Mouse (Mus musculus) WW6 (cell line): ENCODE measurements at regions not wholly inside any gene's neighbourhood (a gene's known extent, or its start where the extent isn't known, plus 50 kb on each side); places are given as distances from the start of the nearest gene placed in this dataset.
"Not testable (repeated sequence)": the region's sequence is repeated elsewhere in the genome, so short reads cannot be mapped to it uniquely, and the experiment has no call there.

Experiments
- DNase-seq: peaks from one replicate; pipeline ENCODE4 v3.0.0-alpha.2; 2013; ENCODE audit warnings: low read depth, low spot score

- DNase-seq: no peak
Observed at GRCm38 (mm10) chr13:96327707-96328106, 60.4 kb upstream of the Poc5 start.

DNA sequence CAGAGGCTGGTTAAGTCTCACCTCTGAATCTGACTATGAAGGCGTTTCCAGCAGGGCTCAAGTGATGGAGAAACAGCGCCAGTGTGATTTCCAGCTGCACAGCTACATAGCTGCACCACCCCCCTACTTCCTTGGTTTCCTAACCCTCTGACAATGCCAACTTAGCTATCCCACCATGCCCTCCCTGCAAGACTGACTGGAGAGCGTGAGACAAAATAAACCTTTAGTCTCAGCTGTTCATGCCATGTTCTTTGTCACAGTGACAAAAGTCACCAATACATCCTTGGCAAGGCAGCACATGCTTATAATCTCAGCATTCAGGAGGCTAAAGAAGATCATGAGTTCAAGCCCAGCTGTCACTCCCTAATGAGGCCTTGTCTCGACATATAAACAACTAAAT, 63.5 kb upstream of the Poc5 start:
- no peak for DNase-seq

GRCm38 (mm10) chr13:96317161-96317560, 70.9 kb upstream of the Poc5 start:
- not testable (repeated sequence) for DNase-seq

DNA sequence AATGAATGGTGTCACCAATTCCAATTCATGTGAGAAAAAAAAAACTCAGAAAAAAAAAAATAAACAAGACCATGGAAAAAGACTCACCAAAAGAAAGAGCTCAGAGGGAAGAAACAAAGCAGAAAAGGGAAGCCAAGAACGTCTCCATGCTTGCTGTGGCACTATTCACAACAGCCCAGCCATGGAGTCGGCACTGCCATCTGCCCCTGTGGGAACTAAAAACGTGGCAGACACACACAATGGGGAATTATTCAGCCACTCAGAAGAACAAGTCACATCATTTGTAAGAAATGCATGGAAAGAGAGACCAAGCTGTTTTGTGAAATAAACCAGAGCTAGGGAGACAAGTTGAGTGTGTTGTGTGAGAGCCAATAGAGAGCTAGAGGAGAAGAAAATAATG, 74.9 kb upstream of the Poc5 start:
- DNase-seq: no peak

GRCm38 (mm10) chr13:96302495-96302894, 85.6 kb upstream of the Poc5 start:
- DNase-seq: no peak

DNA sequence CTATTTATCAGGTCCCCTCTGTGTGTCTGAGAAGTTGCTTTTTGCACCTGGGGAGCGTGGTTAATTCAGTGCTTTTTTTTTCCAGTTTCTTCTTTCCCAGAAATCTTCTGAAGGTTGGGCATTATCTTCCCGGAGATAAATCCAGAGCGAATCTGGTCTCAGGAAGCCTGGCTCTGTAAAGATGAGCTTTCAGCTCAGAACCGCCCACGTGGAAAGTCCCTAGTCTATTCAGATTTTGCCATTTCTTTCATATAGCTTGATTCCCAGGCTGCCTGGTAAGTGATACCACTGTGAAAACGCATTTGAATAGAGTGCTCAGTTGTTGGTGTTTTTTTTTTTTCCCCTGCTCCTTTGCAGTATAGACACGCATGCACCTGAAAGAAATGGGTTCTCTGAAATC, 100.3 kb upstream of the Poc5 start:
- DNase-seq: no peak

DNA sequence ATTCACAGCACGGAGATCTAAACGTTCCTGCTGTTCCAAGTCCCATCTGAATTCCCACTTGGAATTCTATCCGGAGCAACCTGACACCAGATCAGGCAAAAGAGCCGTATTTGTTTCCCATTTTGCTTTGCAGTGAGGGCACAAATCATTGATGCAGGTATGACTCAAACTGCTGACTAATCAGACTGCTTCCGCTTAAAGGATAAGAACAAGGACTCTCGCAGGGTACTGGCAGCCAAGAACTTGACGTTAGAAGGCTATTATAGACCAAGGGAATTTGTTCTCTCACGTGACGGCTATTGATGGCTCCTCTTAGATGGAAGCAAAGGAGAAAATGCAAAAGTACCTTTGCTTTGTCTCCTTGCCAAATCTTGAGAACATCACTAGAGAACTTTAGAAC, 118.1 kb upstream of the Poc5 start:
- no peak for DNase-seq

DNA sequence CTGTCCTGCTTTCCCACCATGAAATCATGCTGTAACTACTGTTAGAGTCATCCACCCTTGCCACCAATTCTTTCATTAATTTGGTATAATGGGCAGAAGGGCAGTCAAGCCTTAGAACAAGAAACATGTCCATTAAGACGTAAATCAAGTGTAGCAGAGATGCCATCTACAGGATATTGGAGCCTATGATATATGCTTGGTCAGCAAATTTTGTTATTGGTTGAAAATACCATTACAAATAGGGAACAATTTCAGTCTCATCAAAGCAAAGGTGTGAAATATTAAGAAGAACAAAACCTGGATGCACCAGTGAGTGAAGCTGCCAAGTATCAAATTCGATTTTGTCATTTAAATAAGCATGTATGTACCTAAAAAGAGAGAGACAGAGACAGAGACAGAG, 123.6 kb upstream of the Sv2c start:
- no peak for DNase-seq

- no peak for DNase-seq
Observed at GRCm38 (mm10) chr13:96254391-96254790, 122.0 kb upstream of the Sv2c start.

GRCm38 (mm10) chr13:96220763-96221162, 88.4 kb upstream of the Sv2c start:
- DNase-seq: no peak

DNA sequence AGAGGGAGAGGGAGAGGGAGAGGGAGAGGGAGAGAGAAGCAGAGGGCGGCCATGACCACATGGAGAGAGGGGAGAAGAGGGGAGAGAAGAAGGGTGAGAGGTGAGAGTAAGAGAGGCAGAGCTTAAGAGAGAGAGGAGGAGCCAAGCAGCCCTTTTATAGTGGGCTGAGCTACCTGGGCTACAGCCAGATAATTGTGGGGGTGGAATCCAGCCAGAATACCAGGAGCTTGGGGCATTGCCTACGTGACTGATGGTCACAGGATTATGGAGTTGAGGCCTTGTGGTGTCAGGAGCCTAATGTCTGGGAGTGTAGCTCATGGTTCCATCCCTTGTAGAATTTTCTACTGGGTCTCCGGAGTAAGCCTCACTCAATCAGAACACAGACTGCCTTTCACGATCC, 83.1 kb upstream of the Sv2c start:
- no peak for DNase-seq

GRCm38 (mm10) chr13:96215046-96215445, 82.7 kb upstream of the Sv2c start:
- DNase-seq: no peak

DNA sequence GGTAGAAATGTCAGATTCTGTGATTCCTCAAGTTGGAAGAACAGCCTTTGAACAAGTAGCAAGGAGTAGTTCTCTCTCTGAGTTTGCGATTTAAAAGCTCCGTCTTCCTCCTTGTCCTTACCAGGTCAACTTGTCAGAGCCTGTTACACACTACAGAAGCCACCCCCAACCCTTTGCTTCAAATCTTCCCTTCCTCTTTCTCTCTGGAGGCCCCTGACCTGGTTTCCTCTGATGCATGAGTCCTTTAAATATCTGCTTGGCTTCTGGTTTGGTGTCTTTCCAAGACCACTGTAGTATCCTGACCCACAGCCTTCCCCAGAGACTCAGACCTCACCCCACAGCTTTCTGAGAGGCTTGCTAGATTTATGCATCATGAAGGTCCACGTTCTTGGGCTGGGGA, 73.7 kb upstream of the Sv2c start:
- DNase-seq: no peak

DNA sequence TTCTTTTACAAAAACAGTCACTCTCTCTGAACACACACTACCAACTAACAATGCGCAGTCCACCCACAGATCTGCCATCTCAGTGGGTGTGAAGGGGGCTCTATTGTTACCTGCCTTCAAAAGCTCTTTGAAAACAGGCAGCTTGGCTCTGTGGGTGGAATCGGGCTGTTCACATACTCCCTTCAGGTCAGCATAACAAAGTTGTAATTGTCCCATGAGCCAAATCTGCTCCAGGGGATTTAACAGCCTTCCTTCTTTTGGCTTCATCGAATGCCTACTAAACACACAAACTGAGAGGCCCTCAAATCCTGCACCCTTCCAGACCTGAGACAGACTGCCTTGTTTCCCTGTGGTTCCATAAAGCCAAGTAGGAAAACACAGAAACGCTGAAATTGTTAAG, 56.2 kb upstream of the Sv2c start:
- peak; percentile 11 for DNase-seq
